Mouse (Mus musculus) stomach, postnatal 0 days (tissue): ENCODE results near the gene Ccdc167.

Experiments
- CTCF ChIP-seq: IDR thresholded peaks from 2 replicates; pipeline ENCODE4 v1.5.1; 2016; ENCODE audit warnings: antibody characterized with exemption, low read depth, mild to moderate bottlenecking, moderate library complexity
- EP300 ChIP-seq: optimal IDR thresholded peaks from 2 replicates; pipeline ENCODE3; 2016; ENCODE audit warnings: antibody characterized with exemption

DNA sequence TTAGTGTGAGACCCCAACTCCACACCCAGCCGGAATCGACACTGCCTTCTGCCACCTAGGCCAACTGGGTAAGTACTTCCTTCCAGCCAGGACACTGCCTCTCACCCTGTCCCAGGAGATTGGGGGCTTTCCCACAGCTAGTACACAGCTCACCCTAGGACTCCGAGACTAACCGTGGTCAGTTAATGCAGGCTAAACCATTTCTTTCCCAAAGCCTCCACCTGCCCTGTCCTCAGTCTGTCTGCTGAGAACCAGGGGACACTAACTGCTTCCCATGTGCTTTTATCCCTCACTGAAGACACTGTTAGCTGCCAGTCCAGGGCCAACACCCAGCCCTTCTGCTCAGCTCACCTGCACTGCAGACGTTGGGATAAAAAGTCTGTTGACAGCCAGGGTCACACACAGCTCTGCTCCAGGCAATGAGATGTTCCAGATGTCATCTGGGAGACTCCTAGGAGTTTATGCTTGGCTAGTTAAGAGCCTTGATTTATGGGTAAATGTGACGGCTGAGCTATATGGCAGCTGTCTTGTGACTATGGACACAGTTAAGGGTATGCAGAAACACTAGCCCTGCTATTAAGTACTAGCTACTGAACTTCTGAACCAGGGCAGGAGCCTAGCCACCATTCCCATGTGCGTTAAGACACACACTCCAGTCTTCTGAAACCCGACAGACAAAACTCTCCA lies 5.0 kb downstream of the Ccdc167 start:
- no peak for TF ChIP-seq CTCF
- no peak for TF ChIP-seq EP300
